Mouse (Mus musculus): ENCODE measurements around the gene Il1f8.
"Not testable (repeated sequence)": the region's sequence is repeated elsewhere in the genome, so short reads cannot be mapped to it uniquely, and the experiment has no call there.

Il1f8 gene

GRCm38 (mm10) chr2:24152861-24153260 lies at the start of gene Il1f8:
Gene Il1f8 (plus strand): TSS chr2:24153161.
- no peak for DNase-seq (ENCODE audit: low read depth, low spot score)

GRCm38 (mm10) chr2:24103619-24104289 lies 49.2 kb upstream of the Il1f8 start:
- DNase-seq (ENCODE audit: low read depth, low spot score) = no peak

DNA sequence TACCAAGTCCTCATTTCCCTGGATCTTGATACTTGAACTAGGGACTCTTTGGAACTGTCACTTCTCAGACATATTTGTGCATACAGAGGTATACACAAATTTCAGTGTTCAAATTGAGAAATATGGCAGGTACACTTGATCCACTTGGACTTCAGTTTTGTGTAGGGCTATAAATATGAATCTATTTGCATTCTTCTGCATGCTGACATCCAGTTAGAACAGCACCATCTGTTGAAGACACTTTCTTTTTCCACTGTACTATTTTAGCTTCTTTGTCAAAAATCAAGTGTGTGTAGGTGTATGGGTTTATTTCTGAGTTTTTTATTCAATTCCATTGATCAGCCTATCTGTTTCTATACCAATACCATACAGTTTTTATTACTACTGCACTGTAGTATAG lies 43.9 kb upstream of the Il1f8 start:
- DNase-seq (ENCODE audit: low read depth, low spot score) = no peak

GRCm38 (mm10) chr2:24134373-24134772 lies 18.6 kb upstream of the Il1f8 start:
- no peak for DNase-seq (ENCODE audit: low read depth, low spot score)

- DNase-seq (ENCODE audit: low read depth, low spot score) = not testable (repeated sequence)
Measured at GRCm38 (mm10) chr2:24181683-24182331, 28.8 kb downstream of the Il1f8 start.

- not testable (repeated sequence) for DNase-seq (ENCODE audit: low read depth, low spot score)
Measured at GRCm38 (mm10) chr2:24182423-24183147, 29.6 kb downstream of the Il1f8 start.

GRCm38 (mm10) chr2:24184092-24184491 lies 31.1 kb downstream of the Il1f8 start:
- not testable (repeated sequence) for DNase-seq (ENCODE audit: low read depth, low spot score)

- DNase-seq (ENCODE audit: low read depth, low spot score) = no peak
Measured at GRCm38 (mm10) chr2:24186176-24186575, 33.2 kb downstream of the Il1f8 start, which contains the start of gene Il1f9. Gene Il1f9 (plus strand): TSS chr2:24186476.

- DNase-seq (ENCODE audit: low read depth, low spot score) = no peak
Measured at GRCm38 (mm10) chr2:24187585-24187984, 34.6 kb downstream of the Il1f8 start.

GRCm38 (mm10) chr2:24188189-24188588 lies 35.2 kb downstream of the Il1f8 start:
- no peak for DNase-seq (ENCODE audit: low read depth, low spot score)
